Mouse (Mus musculus): ENCODE results near the gene Polr3a. TPM values are rescaled to one million over a fixed set of nuclear protein-coding genes. Genes with fewer than 3 reads are reported as not detected.
"Not testable (repeated sequence)": the region's sequence is repeated elsewhere in the genome, so short reads cannot be mapped to it uniquely, and the experiment has no call there.

Polr3a gene
- polyA plus RNA-seq, 1 experiment: not detected

- no peak for TF ChIP-seq POLR2A (IDR thresholded peaks at IDR 0.05; ENCODE audit: insufficient read depth, low read depth, low read length)
- TF ChIP-seq CTCF (IDR thresholded peaks at IDR 0.05; ENCODE audit: insufficient read depth, low read depth, low read length): no peak
- H3K4me3 ChIP-seq (ENCODE audit: insufficient read depth, low read depth, low read length): no peak overlapping the region
- WGBS: 91% methylated on average over 3 of the region's 3 CpGs
Measured at GRCm38 (mm10) chr14:24458191-24458590, 28.7 kb downstream of the Polr3a start.

GRCm38 (mm10) chr14:24443529-24443928 lies 43.3 kb downstream of the Polr3a start:
- not testable (repeated sequence) for H3K27ac ChIP-seq (ENCODE audit: insufficient read depth, low read depth, low read length); H3K4me1 ChIP-seq (ENCODE audit: control insufficient read depth, insufficient read depth, low read length); H3K4me3 ChIP-seq (ENCODE audit: insufficient read depth, low read depth, low read length)
- WGBS: 93% methylated on average over 4 of the region's 4 CpGs

More at GRCm38 (mm10) chr14:24458191-24458590, 28.7 kb downstream of the Polr3a start:
- Histone ChIP-seq H3K4me1 (ENCODE audit: control insufficient read depth, insufficient read depth, low read length) (no peaks in the 10 kb centered on the region), H3K27ac (ENCODE audit: insufficient read depth, low read depth, low read length) (no peak overlapping the region)

Other genes with a start within 250 kb of the Polr3a start
- gene Dlg5, start 241.1 kb downstream of the Polr3a start, polyA plus RNA-seq (2012; ENCODE audit: insufficient read depth, insufficient read length, low replicate concordance, missing spikeins): not detected in 2 replicates
- not detected in 2 replicates for gene E330034G19Rik, start 193.8 kb downstream of the Polr3a start, polyA plus RNA-seq (2012; ENCODE audit: insufficient read depth, insufficient read length, low replicate concordance, missing spikeins)
- 2,934 TPM in 1 of 2 replicates, not detected in the other for gene Rps24, start 67 bp upstream of the Polr3a start, polyA plus RNA-seq (2012; ENCODE audit: insufficient read depth, insufficient read length, low replicate concordance, missing spikeins)

Measured in olfactory bulb, adult 2 months (tissue).